Mouse (Mus musculus) megakaryocyte, embryonic 14.5 days (primary cell): Measurements from ENCODE around the gene H2-T22.

ENCODE experiments used
- FLI1 ChIP-seq: IDR thresholded peaks from 2 replicates; pipeline ENCODE4 v1.6.1; 2012; ENCODE audit warnings: low read length, inconsistent platforms, mixed read lengths
- GATA1 ChIP-seq: IDR thresholded peaks from 3 replicates; pipeline ENCODE4 v1.6.1; 2012; ENCODE audit warnings: mixed read lengths, low read length, inconsistent platforms, borderline replicate concordance

DNA sequence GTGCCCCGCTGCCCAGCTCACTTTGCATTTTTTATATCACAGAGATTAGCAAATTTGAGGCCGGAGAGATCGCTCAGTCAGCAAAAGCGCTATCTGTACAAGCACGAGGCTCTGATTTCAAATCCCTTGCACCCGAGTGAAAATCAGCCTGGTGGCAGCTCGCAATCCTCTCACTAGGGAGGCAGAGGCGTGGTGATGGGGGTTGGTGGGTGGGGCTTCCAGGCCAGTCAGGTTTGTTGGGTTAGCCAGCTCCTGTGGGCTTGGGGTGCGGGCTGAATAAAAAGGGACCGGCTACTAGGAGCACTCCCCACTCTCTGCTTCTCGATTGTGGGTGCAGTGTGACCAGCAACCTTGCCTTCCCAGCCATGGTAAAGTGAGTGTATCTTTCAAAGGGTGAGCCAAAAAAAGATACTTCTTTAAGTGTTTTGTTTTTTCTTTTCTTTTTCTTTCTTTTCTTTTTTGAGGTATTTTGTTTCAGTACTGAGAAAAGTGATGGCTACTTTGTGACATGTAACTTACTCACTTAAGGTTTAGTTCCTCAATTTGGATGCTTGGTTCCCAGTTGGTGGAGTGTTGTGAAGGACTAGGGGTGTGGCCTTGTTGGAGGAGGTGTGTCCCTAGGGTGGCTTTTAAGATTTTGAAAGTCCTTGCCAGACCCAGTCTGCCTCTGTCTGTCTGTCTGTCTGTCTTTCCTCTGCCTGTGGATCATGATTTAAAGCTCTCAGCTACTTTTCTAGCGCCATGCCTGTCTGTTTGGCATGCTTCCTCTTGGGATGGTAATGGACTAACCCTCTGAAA is 44.6 kb downstream of the H2-T22 start:
- TF ChIP-seq GATA1 (no peak), FLI1 (no peak)
